Mouse (Mus musculus): Measurements from ENCODE around the gene Lenep.

DNA sequence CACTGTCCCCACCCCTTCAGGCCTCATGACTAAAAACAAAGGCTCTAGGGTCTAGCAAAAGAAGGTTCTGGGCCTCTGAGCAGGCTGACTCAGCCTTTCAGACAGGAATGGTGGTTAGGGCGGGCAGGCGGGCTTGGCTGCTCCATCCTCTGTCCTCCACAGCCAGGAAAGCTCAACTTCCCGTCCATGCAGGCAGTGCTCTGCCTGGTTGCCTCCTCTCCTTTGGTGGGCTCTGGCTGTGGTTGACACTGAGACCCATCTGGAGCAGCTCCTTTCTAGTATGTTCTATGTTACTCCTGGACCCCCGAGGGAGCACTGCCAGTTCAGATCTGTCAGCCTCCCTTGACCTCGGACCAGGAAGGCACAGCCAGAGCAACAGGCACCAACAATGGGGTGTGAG, at the start of gene Lenep:
- TF ChIP-seq CTCF (IDR thresholded peaks at IDR 0.05 in 2 of 3, conservative IDR thresholded peaks at IDR 0.05 in 1 of 3; ENCODE audit: control insufficient read depth in 1 of 3, insufficient read depth in 1 of 3, low read depth in 2 of 3, low read length in 3 of 3, poor library complexity in 1 of 3, severe bottlenecking in 1 of 3) (no peak), USF2 (IDR thresholded peaks at IDR 0.05; ENCODE audit: borderline replicate concordance in 1 of 2, insufficient read depth in 1 of 2, low read depth in 1 of 2, low read length in 2 of 2) (no peak), MAX (IDR thresholded peaks at IDR 0.05; ENCODE audit: low read length) (no peak), CHD2 (IDR thresholded peaks at IDR 0.05; ENCODE audit: low read length) (no peak), CHD1 (IDR thresholded peaks at IDR 0.05; ENCODE audit: low read depth, low read length) (no peak), MEF2A (IDR thresholded peaks at IDR 0.05; ENCODE audit: extremely low read depth, insufficient replicate concordance, low read depth, low read length, poor library complexity, severe bottlenecking) (no peak), SMC3 (IDR thresholded peaks at IDR 0.05; ENCODE audit: low read depth, low read length) (no peak), EP300 (IDR thresholded peaks at IDR 0.05; ENCODE audit: low read depth in 1 of 2, low read length in 2 of 2) (no peak), TAL1 (IDR thresholded peaks at IDR 0.05; ENCODE audit: low read length) (no peak), POLR2A (IDR thresholded peaks at IDR 0.05; ENCODE audit: control insufficient read depth in 1 of 2, insufficient read depth in 1 of 2, low read depth in 1 of 2, low read length in 2 of 2, poor library complexity in 1 of 2) (no peak), USF1 (IDR thresholded peaks at IDR 0.05; ENCODE audit: low read depth, low read length) (no peak), BHLHE40 (IDR thresholded peaks at IDR 0.05; ENCODE audit: borderline replicate concordance, low read depth, low read length) (no peak), MXI1 (IDR thresholded peaks at IDR 0.05; ENCODE audit: low read depth, low read length) (no peak), POLR2AphosphoS2 (IDR thresholded peaks at IDR 0.05; ENCODE audit: low read length) (no peak)
